ENCODE assay signal across 1 mouse cellular context in the genomic region with DNA sequence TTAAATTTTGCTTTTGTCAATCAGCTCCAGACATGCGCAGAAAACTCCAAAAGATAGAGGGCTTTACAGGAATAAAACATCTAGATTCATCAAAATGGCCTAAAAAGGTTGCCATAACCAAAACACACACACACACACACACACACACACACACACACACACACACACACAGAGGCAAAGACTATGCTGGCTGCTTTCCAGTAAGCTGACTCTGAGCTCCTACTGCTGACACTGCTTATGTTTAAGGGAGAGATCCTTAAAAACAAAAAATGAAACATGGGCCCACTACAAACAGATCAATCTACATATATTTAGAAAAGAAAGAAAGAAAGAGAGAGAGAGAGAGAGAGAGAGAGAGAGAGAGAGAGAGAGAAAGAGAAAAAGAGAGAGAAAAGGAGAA.
TF ChIP-seq lines count a peak whose summit lies in the region.

No protein-coding gene starts in this region.

TF ChIP-seq in MEL, 35 proteins besides CTCF, POLR2A, EP300 and RAD21 (continued from another document):
- TF ChIP-seq SIN3A (IDR thresholded peaks at IDR 0.05; ENCODE audit: low read length) (0 out of 2 replicates have a peak, but pooled peaks have one; percentile 10), ETS1 (IDR thresholded peaks at IDR 0.05; ENCODE audit: low read depth, low read length) (0 out of 2 replicates have a peak, but pooled peaks have one; percentile 26)
